Mouse (Mus musculus) A20 (cell line): ENCODE measurements at regions not wholly inside any gene's neighbourhood (a gene's known extent, or its start where the extent isn't known, plus 50 kb on each side); places are given as distances from the start of the nearest gene placed in this dataset.

Experiments used
- DNase-seq: peaks from one replicate; pipeline ENCODE4 v3.0.0-alpha.2; 2011; ENCODE audit warnings: low read depth, low spot score

GRCm38 (mm10) chr13:102250884-102251283 is 442.5 kb upstream of the Cd180 start:
- DNase-seq, result no peak

- DNase-seq, result no peak
These were observed 441.6 kb upstream of the Cd180 start for GRCm38 (mm10) chr13:102251709-102252108.

DNA sequence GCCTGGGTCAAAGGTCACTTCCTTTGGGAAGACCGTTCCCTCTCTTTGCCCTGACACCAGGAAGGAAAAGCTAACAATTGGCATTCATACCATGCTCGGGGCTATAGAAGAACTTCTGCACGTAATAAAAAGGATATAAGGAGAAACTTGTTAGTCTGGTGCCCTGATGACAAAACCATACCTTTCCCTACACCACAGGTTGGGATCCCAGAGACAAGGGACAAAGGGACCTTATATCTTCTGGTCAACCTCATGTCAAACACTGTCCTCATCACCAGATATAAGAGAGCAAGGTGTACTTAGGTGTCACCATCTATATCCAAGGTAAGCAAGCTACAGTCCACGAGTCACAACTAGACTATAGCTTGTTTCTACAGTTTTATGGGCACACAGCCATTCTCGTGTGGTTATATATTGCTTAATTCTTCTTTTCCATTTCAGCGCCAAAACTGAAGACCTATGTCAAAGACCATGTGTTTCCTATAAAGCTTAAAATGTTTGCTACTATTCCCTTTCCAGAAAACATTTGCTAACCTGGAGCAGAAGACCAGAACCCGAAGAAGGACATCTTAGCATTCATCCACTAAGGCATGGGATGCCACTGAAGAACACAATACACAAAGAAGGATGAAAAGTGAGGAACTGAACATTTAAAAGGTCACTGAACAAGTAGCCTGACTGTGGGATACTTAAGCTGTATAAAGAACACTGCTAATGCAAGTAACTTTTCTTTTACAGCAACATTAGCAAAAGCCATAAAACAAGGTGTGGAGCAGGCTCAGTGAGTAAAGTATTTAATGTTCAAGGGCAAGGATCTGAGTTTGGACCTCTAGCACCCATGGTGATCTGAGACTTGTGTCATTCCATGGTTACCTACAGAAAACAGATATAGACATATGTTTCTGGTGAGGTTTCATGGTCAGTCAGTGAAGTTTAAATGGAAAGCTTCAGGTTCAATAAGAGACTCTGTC is 437.7 kb upstream of the Cd180 start:
- no peak for DNase-seq

DNA sequence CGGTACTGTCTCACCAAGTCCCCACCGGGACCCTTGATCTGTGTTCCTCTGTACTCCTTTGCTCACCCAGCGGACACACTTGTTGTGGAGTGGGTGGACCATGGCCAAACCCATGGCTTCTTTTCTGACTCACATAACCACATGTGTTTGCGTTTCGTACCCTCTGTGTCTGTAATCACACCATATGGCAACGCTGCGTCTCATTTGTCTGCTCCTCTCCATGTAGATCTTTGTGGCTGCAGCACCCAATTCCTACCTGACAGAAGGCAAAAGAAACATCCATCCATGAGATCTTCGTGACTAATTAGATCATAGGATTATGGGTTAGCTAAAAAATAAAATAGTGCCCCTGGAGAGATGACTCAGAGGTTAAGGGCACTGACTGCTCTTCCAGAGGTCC is 435.2 kb upstream of the Cd180 start:
- no peak for DNase-seq

- no peak for DNase-seq
These were observed 419.5 kb upstream of the Cd180 start for GRCm38 (mm10) chr13:102273818-102274217.

GRCm38 (mm10) chr13:102275296-102275695 is 418.1 kb upstream of the Cd180 start:
- no peak for DNase-seq

- no peak for DNase-seq
These were observed 416.5 kb upstream of the Cd180 start for GRCm38 (mm10) chr13:102276885-102277284.

DNA sequence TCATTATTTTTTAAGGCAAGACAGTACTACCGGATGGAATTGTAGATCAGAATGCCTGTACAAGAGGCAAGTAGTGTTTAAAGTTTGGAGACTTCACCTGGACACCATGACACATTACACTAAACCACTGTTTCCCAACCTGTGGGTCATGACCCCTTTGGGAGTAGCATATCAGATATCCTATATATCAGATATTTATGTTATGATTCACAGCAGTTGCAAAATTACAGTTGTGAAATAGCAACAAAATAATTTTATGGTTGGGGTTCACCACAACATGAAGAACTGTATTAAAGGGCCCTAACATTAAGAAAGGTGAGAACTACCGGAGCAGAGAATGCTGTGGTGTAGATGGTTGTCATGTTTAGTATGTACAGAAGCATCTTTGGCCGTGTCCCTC is 413.2 kb upstream of the Cd180 start:
- DNase-seq, result no peak

DNA sequence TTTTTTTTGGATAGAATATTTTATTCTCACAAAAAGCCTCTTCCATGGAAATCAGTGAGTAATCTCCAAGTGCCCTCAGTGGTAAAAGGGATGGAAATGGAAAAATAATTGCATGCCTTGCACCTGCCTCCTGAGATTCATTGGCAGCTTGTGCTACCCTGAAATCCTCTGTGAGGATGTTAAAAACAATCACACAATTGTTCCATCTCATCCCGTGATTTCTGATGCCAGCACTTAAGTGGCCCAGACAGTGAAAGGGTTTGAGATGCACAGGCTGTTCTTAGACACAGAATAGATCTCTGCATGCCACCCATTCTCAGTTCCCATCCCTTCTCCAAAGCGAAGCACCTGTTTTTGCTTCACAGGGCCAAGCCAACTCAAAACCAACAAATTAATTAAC is 398.9 kb upstream of the Cd180 start:
- DNase-seq, result no peak

DNA sequence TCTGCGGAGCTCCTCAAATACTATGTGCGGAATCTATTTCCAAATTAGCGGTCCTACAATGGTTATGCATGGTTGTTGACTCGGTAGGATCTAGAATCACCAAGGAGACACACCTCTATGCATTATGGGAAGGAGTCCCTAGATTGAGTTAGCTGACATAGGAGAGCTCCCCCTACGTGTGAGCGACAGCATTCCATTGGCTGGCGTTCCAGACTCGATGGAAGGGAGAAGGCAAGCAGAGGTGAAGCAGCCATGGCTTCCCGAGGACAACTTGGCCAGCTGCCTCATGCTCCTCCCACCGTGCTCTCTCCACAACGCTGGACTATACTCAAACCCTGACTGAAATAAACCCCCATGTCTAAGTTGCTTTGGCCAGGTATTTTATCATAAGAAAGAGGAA is 398.3 kb upstream of the Cd180 start:
- no peak for DNase-seq

DNA sequence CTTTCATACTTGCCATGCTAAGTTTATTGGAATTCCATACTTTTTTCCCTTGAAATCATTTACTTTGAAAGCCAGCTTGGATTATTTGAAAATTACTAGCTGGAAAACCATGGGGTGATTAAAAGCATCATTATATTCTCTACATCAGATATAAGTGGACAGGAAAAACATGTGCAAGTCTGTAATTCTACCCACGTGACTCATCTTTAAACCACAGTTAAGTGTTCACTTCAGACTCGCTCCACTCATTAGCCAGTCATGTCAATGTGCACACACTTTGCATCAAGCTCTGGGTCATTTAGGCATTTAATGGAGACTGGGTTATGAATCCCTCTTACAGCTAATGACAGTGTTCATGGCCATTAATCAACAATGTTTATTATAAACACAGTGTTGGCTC is 385.4 kb upstream of the Cd180 start:
- DNase-seq, result no peak

DNA sequence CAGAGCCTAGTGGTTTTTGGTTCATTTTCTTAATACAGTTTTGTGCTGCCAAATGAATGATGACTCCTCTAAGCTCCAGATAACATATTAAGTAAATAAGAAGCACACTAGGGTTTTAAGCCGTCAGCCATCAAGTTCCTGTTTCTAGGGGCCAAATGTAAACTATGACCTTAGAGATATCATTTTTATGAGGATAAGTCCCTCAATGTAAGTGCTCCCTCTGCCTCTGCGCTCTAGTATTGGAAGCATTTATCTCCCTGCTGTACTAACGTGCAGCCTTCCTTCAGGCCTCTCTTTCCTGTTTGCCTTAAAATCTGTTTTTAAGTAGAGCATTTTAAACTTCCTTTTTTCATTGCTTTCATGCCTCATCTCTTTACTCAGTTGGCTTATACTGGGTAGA is 381.3 kb upstream of the Cd180 start:
- DNase-seq, result no peak

GRCm38 (mm10) chr13:102315921-102316692 is 377.3 kb upstream of the Cd180 start:
- DNase-seq, result no peak

GRCm38 (mm10) chr13:102318891-102319404 is 374.4 kb upstream of the Cd180 start:
- DNase-seq, result no peak

- DNase-seq, result no peak
These were observed 373.9 kb upstream of the Cd180 start for GRCm38 (mm10) chr13:102319453-102319852.

GRCm38 (mm10) chr13:102323876-102324275 is 369.5 kb upstream of the Cd180 start:
- DNase-seq, result no peak

DNA sequence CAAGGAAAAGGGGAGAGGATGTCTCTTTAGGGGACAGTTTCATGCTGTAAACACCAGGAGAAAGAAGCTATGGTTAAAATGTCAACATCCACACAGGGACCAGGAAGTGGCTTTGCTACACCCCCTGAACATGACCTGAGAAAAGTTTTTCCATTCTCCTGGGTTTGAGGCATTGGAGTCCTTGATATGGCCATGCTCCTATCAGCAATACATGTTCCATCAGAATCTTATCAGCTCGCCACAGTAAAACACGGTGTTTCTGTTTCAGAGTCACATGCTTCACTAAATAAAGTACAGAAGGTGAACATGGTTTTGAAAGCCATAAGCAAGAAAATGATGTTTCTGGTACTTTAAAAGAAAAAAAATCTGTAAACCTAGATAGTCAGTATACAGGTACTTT is 367.4 kb upstream of the Cd180 start:
- no peak for DNase-seq

DNA sequence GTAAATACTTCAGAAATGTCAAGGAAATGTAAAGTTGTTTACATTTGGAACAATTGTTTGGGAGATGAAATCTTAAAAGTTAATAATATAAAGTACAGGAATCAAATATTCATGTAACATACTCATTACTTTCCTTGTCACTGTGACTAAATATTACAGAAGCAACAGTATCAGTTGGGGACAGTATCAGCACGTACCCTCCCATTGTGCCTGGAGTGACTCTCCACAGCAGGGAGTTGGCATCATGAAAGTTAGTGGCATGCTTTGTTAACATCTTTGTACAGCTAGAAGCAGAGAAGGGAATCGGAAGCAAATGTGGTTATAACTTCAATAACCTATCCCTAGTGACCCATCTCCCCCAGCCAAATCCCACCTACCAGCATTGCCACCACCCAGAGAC is 366.8 kb upstream of the Cd180 start:
- no peak for DNase-seq

- no peak for DNase-seq
These were observed 359.7 kb upstream of the Cd180 start for GRCm38 (mm10) chr13:102333667-102334066.

- DNase-seq, result no peak
These were observed 359.2 kb upstream of the Cd180 start for GRCm38 (mm10) chr13:102334131-102334534.

DNA sequence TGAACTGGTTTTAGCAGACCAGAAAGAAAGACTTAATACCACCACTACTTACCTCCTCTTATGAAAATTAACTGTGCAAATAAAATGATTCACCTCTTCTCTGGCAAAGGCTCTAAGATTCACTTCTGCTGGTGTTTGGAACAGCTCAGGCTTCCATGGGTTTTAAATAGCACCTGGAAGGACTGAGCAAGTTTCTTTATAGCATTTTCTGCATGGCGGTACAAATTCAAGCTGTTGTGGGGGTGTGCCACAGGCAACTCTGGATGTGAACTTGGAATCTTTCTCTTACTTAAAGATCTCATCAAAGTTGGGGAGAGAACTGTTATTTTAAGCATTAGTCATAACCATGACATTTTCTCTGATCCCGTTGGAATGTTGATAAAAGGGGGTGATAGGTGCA is 350.1 kb upstream of the Cd180 start:
- no peak for DNase-seq

DNA sequence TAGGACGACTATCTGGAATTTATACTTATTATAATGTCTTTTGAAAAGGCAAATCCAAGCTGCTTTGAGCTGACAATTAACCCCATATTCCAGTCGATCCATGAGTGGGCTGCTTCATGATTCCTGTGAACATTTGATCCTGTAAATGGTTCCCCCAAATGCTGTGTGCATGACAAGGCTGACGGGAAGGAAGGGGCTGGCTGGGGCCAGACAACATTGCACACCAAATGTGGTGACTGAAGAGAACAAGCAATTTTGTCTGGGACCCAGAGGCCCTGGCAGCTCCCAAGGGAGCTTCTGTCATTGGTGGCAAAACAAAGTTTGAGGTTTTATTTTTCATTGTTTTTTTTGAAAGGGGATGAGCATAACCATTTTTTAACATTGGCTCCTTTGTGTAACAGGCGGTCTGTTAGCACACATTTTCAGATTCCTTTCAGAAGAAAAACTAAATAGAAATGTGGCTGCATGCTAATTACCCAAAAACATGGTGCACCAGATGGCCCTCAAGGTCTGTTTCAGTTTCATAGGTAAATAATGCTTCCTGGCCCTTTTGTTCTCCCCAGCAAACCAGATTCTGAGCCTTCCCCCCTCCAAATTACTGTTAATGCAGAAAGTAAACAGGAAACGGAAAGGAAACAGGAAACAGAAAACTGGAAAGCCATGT is 348.6 kb upstream of the Cd180 start:
- no peak for DNase-seq
